Mouse (Mus musculus) adrenal gland, postnatal 10 days (tissue): Measurements from ENCODE around the gene Fscb. TPM values are rescaled to one million over a fixed set of nuclear protein-coding genes. Genes with fewer than 3 reads are reported as not detected.

Experiments
- DNase-seq: peaks from one replicate; pipeline ENCODE4 v3.0.0; 2021; ENCODE audit warnings: mixed read lengths
- long read RNA-seq, 2 experiments: library from polyadenylated mRNA; stranded (forward); transcript quantifications; one replicate each; pipeline ENCODE4 v2.0.0; 2021
- total RNA-seq, 2 experiments: library from RNA; stranded (reverse); gene quantifications; 2 replicates each; pipeline ENCODE4 v1.2.3; 2021

The Fscb gene
- total RNA-seq, result not detected
- long read RNA-seq, experiment 1, result 0 reads
- long read RNA-seq, experiment 2, result 0 reads

- DNase-seq, result no peak
Observed at GRCm38 (mm10) chr12:64474590-64474989, at the start of gene Fscb. Gene Fscb, minus strand, starts transcription at chr12:64474690.

- DNase-seq, result no peak
Observed at GRCm38 (mm10) chr12:64516775-64517174, 42.3 kb upstream of the Fscb start.

GRCm38 (mm10) chr12:64513439-64513838 lies 38.9 kb upstream of the Fscb start:
- no peak for DNase-seq

- no peak for DNase-seq
Observed at GRCm38 (mm10) chr12:64497706-64498105, 23.2 kb upstream of the Fscb start.

- DNase-seq, result no peak
Observed at GRCm38 (mm10) chr12:64473615-64474014, 875 bp downstream of the Fscb start.

- no peak for DNase-seq
Observed at GRCm38 (mm10) chr12:64473136-64473535, 1.4 kb downstream of the Fscb start.

GRCm38 (mm10) chr12:64455228-64455627 lies 19.3 kb downstream of the Fscb start:
- DNase-seq, result no peak

- DNase-seq, result no peak
Observed at GRCm38 (mm10) chr12:64449911-64450310, 24.6 kb downstream of the Fscb start.

GRCm38 (mm10) chr12:64436675-64437074 lies 37.8 kb downstream of the Fscb start:
- DNase-seq, result no peak
